ENCODE assay signal across 8 mouse cellular contexts in genomic region chr19:6839615-6840474, GRCm38 (mm10). TPM values are rescaled to one million over a fixed set of nuclear protein-coding genes. Genes with fewer than 3 reads are reported as not detected.
DNase-seq lines count a peak whose midpoint lies in the region; ATAC-seq and TF ChIP-seq lines count a peak whose summit lies in the region.

No protein-coding gene starts in this region.

- no peak for TF ChIP-seq CTCF in left cerebral cortex, adult 2 months (IDR thresholded peaks at IDR 0.05)
- no peak for TF ChIP-seq CTCF in bone marrow, adult 2 months (IDR thresholded peaks at IDR 0.05; ENCODE audit: control insufficient read depth, insufficient read depth, low read length)
- no peak for TF ChIP-seq CTCF in lung, embryonic 14.5 days (IDR thresholded peaks at IDR 0.05; ENCODE audit: low read depth)
- no peak for TF ChIP-seq CTCF in olfactory bulb, adult 2 months (IDR thresholded peaks at IDR 0.05; ENCODE audit: insufficient read depth, low read depth, low read length)

- ATAC-seq in forebrain, embryonic 15.5 days (replicated peaks), result peak; percentile 61
- ATAC-seq in kidney, embryonic 14.5 days (ENCODE audit: low FRiP score, low TSS enrichment), result peak; percentile 58
- ATAC-seq in lung, embryonic 14.5 days (ENCODE audit: insufficient read depth), result peak; percentile 66
- no peak for ATAC-seq in activated CD4-positive, CD25-positive, alpha-beta regulatory T cell, adult 4 months

- H3K9ac ChIP-seq in forebrain, embryonic 15.5 days (replicated peaks), result peak overlapping the region; percentile 64
- H3K9ac ChIP-seq in kidney, embryonic 14.5 days (ENCODE audit: low read depth, low read length), result peak overlapping the region; percentile 56
- H3K9ac ChIP-seq in lung, embryonic 14.5 days, result peak overlapping the region; percentile 73

- no peaks in the 10 kb centered on the region for H3K9me3 ChIP-seq in forebrain, embryonic 15.5 days
- no peaks in the 10 kb centered on the region for H3K9me3 ChIP-seq in kidney, embryonic 14.5 days (ENCODE audit: control insufficient read depth, low read length)
- no peaks in the 10 kb centered on the region for H3K9me3 ChIP-seq in lung, embryonic 14.5 days (ENCODE audit: low read depth, low read length)

- 15% methylated on average over 46 of the region's 46 CpGs for WGBS in bone marrow, adult 2 months
- 1% methylated on average over 46 of the region's 46 CpGs for WGBS in forebrain, embryonic 15.5 days
- WGBS in kidney, embryonic 14.5 days, result 1% methylated on average over 46 of the region's 46 CpGs
- WGBS in lung, embryonic 14.5 days, result under 1% methylated on average over 46 of the region's 46 CpGs
- 2% methylated on average over 44 of the region's 46 CpGs for WGBS in olfactory bulb, adult 2 months

- peak overlapping the region; percentile 94 for H3K27ac ChIP-seq in left cerebral cortex, adult 2 months
- H3K27ac ChIP-seq in bone marrow, adult 2 months (ENCODE audit: control insufficient read depth, insufficient read depth, low read depth, low read length, poor library complexity), result peak overlapping the region; percentile 23; the same call in 1 of the 2 replicates
- H3K27ac ChIP-seq in forebrain, embryonic 15.5 days (replicated peaks), result no peak overlapping the region
- no peak overlapping the region for H3K27ac ChIP-seq in kidney, embryonic 14.5 days (ENCODE audit: low read depth, low read length)
- H3K27ac ChIP-seq in lung, embryonic 14.5 days (ENCODE audit: low read depth), result no peak overlapping the region
- no peak overlapping the region for H3K27ac ChIP-seq in olfactory bulb, adult 2 months (ENCODE audit: insufficient read depth, low read depth, low read length)

- intact Hi-C loops in left cerebral cortex, adult 2 months (cut with DNase I), result loop anchor here (2.0 kb wide), 1 partner anchor 69 kb away; the partner anchor contains the start of gene Trmt112

- TF ChIP-seq POLR2A in bone marrow, adult 2 months (IDR thresholded peaks at IDR 0.05; ENCODE audit: borderline replicate concordance, control insufficient read depth, low read depth, low read length), result 0 out of 2 replicates have a peak, but pooled peaks have one; percentile 33
- no peak for TF ChIP-seq POLR2A in olfactory bulb, adult 2 months (IDR thresholded peaks at IDR 0.05; ENCODE audit: insufficient read depth, low read depth, low read length)

- H3K4me2 ChIP-seq in forebrain, embryonic 15.5 days (replicated peaks), result peak overlapping the region; percentile 100
- H3K4me2 ChIP-seq in kidney, embryonic 14.5 days (replicated peaks; ENCODE audit: low read depth, low read length), result peak overlapping the region; percentile 73
- peak overlapping the region; percentile 98 for H3K4me2 ChIP-seq in lung, embryonic 14.5 days

- DNase-seq in left cerebral cortex, adult 2 months (ENCODE audit: extremely low spot score in 1 of 2, low spot score in 2 of 2), result peak; percentile 62 to 71
- no peak for DNase-seq in left cerebral cortex, adult 11 months (ENCODE audit: low spot score)
- DNase-seq in lung, embryonic 14.5 days, result peak; percentile 49

- no peaks in the 10 kb centered on the region for H3K36me3 ChIP-seq in forebrain, embryonic 15.5 days
- peaks cover 8% of the 10 kb centered on the region; the same call in 1 of the 2 replicates for H3K36me3 ChIP-seq in kidney, embryonic 14.5 days (ENCODE audit: control insufficient read depth, insufficient read depth, low read length)
- H3K36me3 ChIP-seq in lung, embryonic 14.5 days (ENCODE audit: insufficient read depth), result peaks cover 20% of the 10 kb centered on the region

- peak overlapping the region; percentile 93 for H3K4me3 ChIP-seq in left cerebral cortex, adult 2 months
- peak overlapping the region; percentile 89 for H3K4me3 ChIP-seq in bone marrow, adult 2 months (replicated peaks; ENCODE audit: control insufficient read depth, low read depth, low read length)
- H3K4me3 ChIP-seq in forebrain, embryonic 15.5 days, result peak overlapping the region; percentile 63
- peak overlapping the region; percentile 48 for H3K4me3 ChIP-seq in kidney, embryonic 14.5 days (ENCODE audit: low read length)
- peak overlapping the region; percentile 74 for H3K4me3 ChIP-seq in lung, embryonic 14.5 days (ENCODE audit: low read depth, low read length)
- H3K4me3 ChIP-seq in olfactory bulb, adult 2 months (ENCODE audit: insufficient read depth, low read depth, low read length), result peak overlapping the region; percentile 56

- peaks cover 18% of the 10 kb centered on the region for H3K27me3 ChIP-seq in forebrain, embryonic 15.5 days
- H3K27me3 ChIP-seq in kidney, embryonic 14.5 days (ENCODE audit: control insufficient read depth, insufficient read depth, low read length), result 0 out of 2 replicates have a peak, but pooled peaks cover 4% of the 10 kb centered on the region
- 0 out of 2 replicates have a peak, but pooled peaks cover under 1% of the 10 kb centered on the region for H3K27me3 ChIP-seq in lung, embryonic 14.5 days (ENCODE audit: insufficient read depth, low read length)

- peaks cover 2% of the 10 kb centered on the region for H3K4me1 ChIP-seq in bone marrow, adult 2 months (ENCODE audit: control insufficient read depth, insufficient read depth, low read length)
- peaks cover 23% of the 10 kb centered on the region for H3K4me1 ChIP-seq in forebrain, embryonic 15.5 days
- peaks cover 12% of the 10 kb centered on the region for H3K4me1 ChIP-seq in kidney, embryonic 14.5 days (ENCODE audit: control insufficient read depth, insufficient read depth, low read length)
- H3K4me1 ChIP-seq in lung, embryonic 14.5 days (ENCODE audit: insufficient read depth), result peaks cover 2% of the 10 kb centered on the region; the same call in 1 of the 2 replicates
- H3K4me1 ChIP-seq in olfactory bulb, adult 2 months (ENCODE audit: control insufficient read depth, insufficient read depth, low read length), result peaks cover 18% of the 10 kb centered on the region

RNA-seq across cellular contexts. Expression of gene Rps6ka4, which starts 0.6 kb away (rescaled TPM):
- total RNA-seq in left cerebral cortex, adult 2 months (2021), result 10 to 100 TPM; 34.6 to 37.3 TPM
- polyA plus RNA-seq in bone marrow, adult 2 months (2011; ENCODE audit: insufficient read depth, insufficient read length, low replicate concordance, missing spikeins), result 4.7 and 5.5 TPM in 2 replicates
- polyA plus RNA-seq in forebrain, embryonic 15.5 days (2015; fragmentation: Nextera tagmentation; extraction: Ambion mirVana), result 7.1 and 7.7 TPM in 2 replicates
- polyA plus RNA-seq in kidney, embryonic 14.5 days (2014; fragmentation: Nextera tagmentation; extraction: Ambion mirVana), result 11.8 and 15.1 TPM in 2 replicates
- 28.6 and 29.8 TPM in 2 replicates for polyA plus RNA-seq in lung, embryonic 14.5 days (2014; fragmentation: Nextera tagmentation; extraction: Ambion mirVana)
- not detected in 2 replicates for polyA plus RNA-seq in olfactory bulb, adult 2 months (2012; ENCODE audit: insufficient read depth, insufficient read length, low replicate concordance, missing spikeins)
- polyA plus RNA-seq in activated CD4-positive, CD25-positive, alpha-beta regulatory T cell, adult 4 months (2017; shearing (Covaris generic)), result 1 to 10 TPM; 6.2 to 9.2 TPM

RNA-seq across cellular contexts. Expression of gene Ccdc88b, which starts 18.2 kb away (rescaled TPM):
- total RNA-seq in left cerebral cortex, adult 2 months (2021), result 1 to 10 TPM; 2.5 to 3.5 TPM
- polyA plus RNA-seq in bone marrow, adult 2 months (2011; ENCODE audit: insufficient read depth, insufficient read length, low replicate concordance, missing spikeins), result 29.0 and 66.6 TPM in 2 replicates
- 0.40 and 0.71 TPM in 2 replicates for polyA plus RNA-seq in forebrain, embryonic 15.5 days (2015; fragmentation: Nextera tagmentation; extraction: Ambion mirVana)
- polyA plus RNA-seq in kidney, embryonic 14.5 days (2014; fragmentation: Nextera tagmentation; extraction: Ambion mirVana), result 0.30 and 0.51 TPM in 2 replicates
- polyA plus RNA-seq in lung, embryonic 14.5 days (2014; fragmentation: Nextera tagmentation; extraction: Ambion mirVana), result 1.0 and 1.5 TPM in 2 replicates
- not detected in 2 replicates for polyA plus RNA-seq in olfactory bulb, adult 2 months (2012; ENCODE audit: insufficient read depth, insufficient read length, low replicate concordance, missing spikeins)
- 1 to 10 TPM; 3.8 to 6.5 TPM for polyA plus RNA-seq in activated CD4-positive, CD25-positive, alpha-beta regulatory T cell, adult 4 months (2017; shearing (Covaris generic))

Comparison
In these comparisons a context has a peak if more than half of its experiments do, and no peak if none do; other contexts are left out.
1. H3K27ac ChIP-seq: peak in left cerebral cortex, adult 2 months (single experiment) and bone marrow, adult 2 months (single experiment); none in forebrain, embryonic 15.5 days (single experiment), kidney, embryonic 14.5 days (single experiment), lung, embryonic 14.5 days (single experiment) and olfactory bulb, adult 2 months (single experiment).
2. Peak in every context shown above with its lines, with median percentiles within 50 percentile points of each other: H3K4me3 ChIP-seq, H3K4me2 ChIP-seq and H3K9ac ChIP-seq.